Mouse (Mus musculus) erythroblast, embryonic 14.5 days (primary cell): ENCODE data around the gene Kcnj8.

Experiments used
- GATA1 ChIP-seq: IDR thresholded peaks from 2 replicates; pipeline ENCODE4 v1.6.1; 2012; ENCODE audit warnings: low read length, inconsistent platforms, mixed read lengths
- TAL1 ChIP-seq: IDR thresholded peaks from 3 replicates; pipeline ENCODE4 v1.6.1; 2012; ENCODE audit warnings: low read length, inconsistent platforms, mixed read lengths

GRCm38 (mm10) chr6:142542800-142543175 is 28.6 kb downstream of the Kcnj8 start:
- TF ChIP-seq GATA1: no peak
- TF ChIP-seq TAL1: no peak
